Mouse (Mus musculus) neutrophil, adult 65 days (primary cell): ENCODE data around the gene Dag1. TPM values are rescaled to one million over a fixed set of nuclear protein-coding genes. Genes with fewer than 3 reads are reported as not detected.

Experiments
- total RNA-seq: library from RNA; stranded (reverse); gene quantifications from 2 replicates; pipeline ENCODE4 v1.2.4, GENCODE M21; 2023

Gene Dag1
- total RNA-seq: 4.5 and 4.8 TPM in 2 replicates

DNA sequence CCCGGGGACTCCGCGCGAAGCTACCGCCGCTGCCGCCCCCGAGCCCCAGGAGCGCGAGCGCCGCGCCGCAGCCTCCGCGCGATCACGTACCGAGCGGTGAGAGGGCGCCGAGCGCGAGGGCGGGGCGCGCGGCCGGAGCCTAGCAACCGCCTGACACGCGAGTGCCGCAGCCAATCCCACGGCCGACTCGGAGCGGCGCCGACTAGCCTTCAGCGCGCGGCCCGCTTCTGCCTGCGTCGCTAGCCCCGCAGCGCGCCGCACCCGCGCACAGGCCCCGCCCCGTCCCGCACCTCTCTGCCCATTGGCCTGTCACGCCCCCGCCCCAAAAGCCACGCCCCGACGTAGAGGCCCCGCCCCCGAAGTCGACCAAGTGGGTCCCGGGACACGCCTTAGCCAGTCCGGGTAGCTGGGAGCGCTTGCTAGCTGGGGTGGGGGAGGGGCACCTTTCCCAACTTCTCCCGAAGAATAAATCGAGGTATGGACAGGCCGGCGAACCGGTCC, at the start of gene Dag1:
Dag1 (minus strand) TSS at position 269 of the 501 bp plus-strand sequence.

GRCm38 (mm10) chr9:108305629-108306520, 42.1 kb upstream of the Dag1 start, which contains the start of the genes Rhoa and Tcta:
Rhoa (plus strand) TSS chr9:108306129.
Tcta (minus strand) TSS chr9:108306160.

GRCm38 (mm10) chr9:108296453-108297355, 32.9 kb upstream of the Dag1 start, which contains the start of gene Amt:
Amt (plus strand) TSS chr9:108296853.

GRCm38 (mm10) chr9:108290016-108290750, 26.4 kb upstream of the Dag1 start, which contains the start of gene Nicn1:
Nicn1 (plus strand) TSS chr9:108290429.

DNA sequence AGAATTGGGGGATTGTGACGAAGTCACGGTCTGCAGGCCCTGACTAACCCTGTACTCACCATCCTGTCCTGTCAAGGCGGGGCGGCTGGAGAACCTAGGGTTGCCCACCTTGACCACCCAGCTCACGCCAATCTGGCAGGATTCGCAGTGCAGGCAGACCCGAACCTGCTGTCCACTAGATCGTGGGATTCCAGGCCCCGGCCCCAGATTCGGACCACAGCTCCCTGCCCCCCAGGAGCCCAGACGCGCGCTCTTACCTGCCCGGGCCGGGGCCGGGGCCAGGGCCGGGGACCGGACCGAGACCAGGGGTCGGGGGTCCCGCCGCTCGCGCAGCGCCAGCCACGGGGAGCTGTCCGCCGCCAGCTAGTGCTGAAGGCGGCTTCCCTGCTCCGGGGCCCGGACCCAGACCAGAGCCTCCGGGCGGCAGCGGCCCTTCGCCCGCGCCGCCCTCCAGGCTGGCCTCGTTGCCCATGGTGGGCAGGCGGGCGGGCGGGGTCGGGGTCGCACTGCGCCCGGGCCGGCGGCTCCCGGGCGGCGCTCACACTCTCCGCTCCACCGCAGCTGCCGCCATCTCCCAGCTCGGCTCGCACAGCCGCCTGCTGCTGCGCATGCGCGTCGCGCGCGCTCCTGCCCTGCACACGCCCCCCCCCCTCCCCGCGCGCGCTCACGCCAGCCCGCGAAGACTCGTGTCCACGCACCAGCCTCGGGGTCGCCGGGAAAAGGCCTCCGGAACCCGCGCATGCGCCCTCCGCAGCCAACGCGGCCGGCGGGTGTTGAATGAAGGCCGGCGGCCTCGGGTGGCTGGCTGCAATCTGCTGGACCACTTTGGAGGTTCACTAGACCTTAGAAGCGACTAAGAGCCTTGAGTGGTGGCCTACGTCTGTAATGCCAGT, 73.7 kb downstream of the Dag1 start, which contains the start of gene Bsn:
Bsn (minus strand) TSS at position 598 of the 893 bp plus-strand sequence.

Other genes with a start within 250 kb of the Dag1 start
- 22.0 and 22.4 TPM in 2 replicates for gene Gmppb, start 214.7 kb downstream of the Dag1 start, total RNA-seq
- gene Amigo3, start 210.8 kb downstream of the Dag1 start, total RNA-seq: 4.5 and 5.6 TPM in 2 replicates
- gene Mst1, start 183.5 kb downstream of the Dag1 start, total RNA-seq: not detected in 2 replicates
- gene Rnf123, start 180.6 kb downstream of the Dag1 start, total RNA-seq: 40.6 and 40.9 TPM in 2 replicates
- gene Apeh, start 169.4 kb downstream of the Dag1 start, total RNA-seq: 42.5 and 52.9 TPM in 2 replicates
- gene Bsn, start 73.6 kb downstream of the Dag1 start, total RNA-seq: 0.27 and 0.51 TPM in 2 replicates
- gene Nicn1, start 26.5 kb upstream of the Dag1 start, total RNA-seq: 0.75 and 1.5 TPM in 2 replicates
- gene Amt, start 32.9 kb upstream of the Dag1 start, total RNA-seq: not detected in 2 replicates
- gene Rhoa, start 42.2 kb upstream of the Dag1 start, total RNA-seq: 447 and 476 TPM in 2 replicates
- gene Tcta, start 42.2 kb upstream of the Dag1 start, total RNA-seq: 10.6 and 11.2 TPM in 2 replicates
- gene Gpx1, start 74.9 kb upstream of the Dag1 start, total RNA-seq: 1,218 and 1,262 TPM in 2 replicates
- 127 and 168 TPM in 2 replicates for gene Usp4, start 83.9 kb upstream of the Dag1 start, total RNA-seq
- gene 1700102P08Rik, start 128.8 kb upstream of the Dag1 start, total RNA-seq: 1.1 and 1.5 TPM in 2 replicates
- not detected in 2 replicates for gene Ccdc36, start 164.5 kb upstream of the Dag1 start, total RNA-seq
- gene BC048562, start 172.5 kb upstream of the Dag1 start, total RNA-seq: not detected in 2 replicates
- 9.9 and 10.5 TPM in 2 replicates for gene Ccdc71, start 196.6 kb upstream of the Dag1 start, total RNA-seq
- 0.59 and 1.6 TPM in 2 replicates for gene Klhdc8b, start 197.6 kb upstream of the Dag1 start, total RNA-seq
- 0.44 and 0.79 TPM in 2 replicates for gene Lamb2, start 215.8 kb upstream of the Dag1 start, total RNA-seq
- gene Usp19, start 226.6 kb upstream of the Dag1 start, total RNA-seq: 228 and 301 TPM in 2 replicates
- 107 and 121 TPM in 2 replicates for gene Qars, start 243.7 kb upstream of the Dag1 start, total RNA-seq